Mouse (Mus musculus) 3134 (cell line): ENCODE data around the gene Trpv1.

Experiments
- DNase-seq: peaks from one replicate; pipeline ENCODE4 v3.0.0-alpha.2; 2011; ENCODE audit warnings: low spot score; ENCODE audit not compliant: insufficient read length; ENCODE audit errors: extremely low read depth

Gene Trpv1

DNA sequence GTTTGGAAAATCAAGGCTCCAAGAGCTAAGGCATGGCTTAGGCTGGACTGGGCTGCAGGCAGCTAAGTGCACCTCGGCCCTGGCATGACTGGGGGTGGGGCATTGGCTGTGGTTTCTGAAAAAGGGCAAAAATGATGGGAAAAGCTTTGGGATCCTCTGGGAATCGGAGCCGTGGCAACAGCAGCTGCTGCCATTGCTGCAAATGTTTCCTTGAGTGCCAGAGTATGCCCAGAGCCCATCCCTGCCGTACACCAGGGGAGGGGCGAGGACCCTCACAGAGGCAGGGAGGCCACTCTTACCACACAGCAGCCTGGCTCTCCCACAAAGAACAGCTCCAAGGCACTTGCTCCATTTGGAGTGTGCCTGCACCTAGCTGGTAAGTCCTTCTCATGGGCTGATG is at the start of gene Trpv1:
Gene Trpv1 (plus strand): TSS at position 301 of the 400 bp plus-strand sequence.
- no peak for DNase-seq

DNA sequence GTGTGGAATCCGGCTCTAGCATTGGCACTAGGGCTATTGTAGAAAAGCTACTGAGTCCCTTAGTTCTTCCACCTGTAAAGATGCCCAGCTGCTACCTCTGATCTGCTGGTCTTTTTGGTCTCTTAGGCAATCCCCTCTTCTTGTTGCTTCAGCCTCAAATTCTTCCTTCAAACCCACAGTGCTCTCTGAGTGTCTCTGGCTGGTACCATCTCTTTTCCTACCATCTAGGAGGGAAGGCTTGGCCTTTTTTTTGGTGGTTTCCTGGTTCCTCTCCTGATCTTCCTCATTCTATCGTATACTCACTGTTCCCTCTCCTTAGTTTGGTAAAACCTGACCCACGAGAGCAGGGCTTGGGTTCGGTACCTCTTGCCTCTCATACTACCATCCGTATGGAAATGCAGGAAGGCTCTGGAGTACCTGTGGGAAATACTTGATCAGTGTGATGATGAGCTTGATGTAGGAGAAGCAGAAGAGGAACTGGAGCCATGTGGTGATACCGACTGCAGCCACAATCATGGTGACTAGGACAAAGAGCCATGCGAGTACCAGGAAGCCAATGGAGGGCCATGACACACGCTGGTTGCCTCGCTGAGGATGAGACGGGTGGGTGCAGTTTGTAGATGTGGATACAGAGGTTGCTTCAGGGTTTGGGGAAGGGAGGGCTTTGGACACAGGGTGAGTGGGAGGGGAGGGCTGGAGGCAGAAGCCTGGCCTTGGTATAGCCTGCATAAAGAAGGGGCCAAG is 48.0 kb upstream of the Trpv1 start:
- no peak for DNase-seq

DNA sequence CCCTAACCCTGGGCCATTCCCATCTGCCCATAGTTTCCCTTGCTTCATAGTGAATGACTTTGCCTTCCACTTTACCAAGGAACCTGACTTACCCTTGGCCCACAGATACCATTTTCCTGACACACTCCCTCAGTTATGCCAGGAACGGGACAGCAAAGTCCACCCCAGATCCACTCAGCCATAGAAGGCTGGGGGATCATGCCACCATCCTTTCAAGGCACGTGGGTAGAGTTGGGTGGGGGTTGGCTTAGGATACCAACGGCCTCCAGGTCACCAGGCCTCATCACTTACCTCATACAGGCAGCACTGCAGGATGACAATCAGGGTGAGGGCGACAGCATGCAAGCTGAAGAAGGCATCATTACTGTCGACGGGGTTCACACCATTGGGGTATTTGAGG is 46.9 kb upstream of the Trpv1 start:
- DNase-seq, result no peak

DNA sequence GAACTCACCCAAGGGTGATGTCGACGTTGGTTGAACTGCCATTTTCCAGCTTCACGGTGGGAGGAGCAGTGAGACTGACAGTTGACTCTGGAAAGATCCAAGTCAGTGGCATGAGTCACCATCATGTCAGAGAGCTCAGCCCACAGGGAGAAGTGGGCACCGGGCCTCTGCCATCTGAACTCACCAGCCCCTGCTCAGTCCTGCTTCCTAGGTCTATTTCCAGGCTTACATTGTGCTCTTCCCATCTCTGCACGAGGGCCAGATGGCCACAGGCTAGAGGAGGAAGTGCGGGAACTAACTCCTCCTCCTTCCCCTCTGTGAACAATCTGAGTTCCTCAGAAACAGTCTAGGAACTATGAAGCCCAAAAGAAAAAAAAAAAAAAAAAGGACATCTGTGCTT is 41.0 kb upstream of the Trpv1 start:
- peak; percentile 67 for DNase-seq

GRCm38 (mm10) chr11:73194444-73194843 is 39.6 kb upstream of the Trpv1 start:
- no peak for DNase-seq

DNA sequence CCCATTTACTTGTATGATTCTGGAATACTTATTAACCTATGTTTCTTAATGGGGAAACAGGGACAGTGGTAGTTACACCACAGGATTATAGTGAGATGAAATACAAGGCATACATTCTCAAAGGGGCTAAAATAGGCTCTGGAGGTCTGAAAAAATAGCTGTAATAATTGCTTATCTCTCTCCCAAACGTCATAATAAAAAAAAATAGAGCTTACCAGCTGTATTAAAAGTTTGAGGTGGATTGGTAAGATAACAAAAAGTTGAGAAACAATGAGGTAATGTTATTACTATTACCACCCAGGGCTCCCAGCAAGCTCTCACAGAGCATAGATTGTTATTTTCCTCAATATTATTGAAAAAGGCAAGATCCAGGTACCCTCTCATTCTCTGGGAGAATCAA is 35.9 kb upstream of the Trpv1 start:
- no peak for DNase-seq

DNA sequence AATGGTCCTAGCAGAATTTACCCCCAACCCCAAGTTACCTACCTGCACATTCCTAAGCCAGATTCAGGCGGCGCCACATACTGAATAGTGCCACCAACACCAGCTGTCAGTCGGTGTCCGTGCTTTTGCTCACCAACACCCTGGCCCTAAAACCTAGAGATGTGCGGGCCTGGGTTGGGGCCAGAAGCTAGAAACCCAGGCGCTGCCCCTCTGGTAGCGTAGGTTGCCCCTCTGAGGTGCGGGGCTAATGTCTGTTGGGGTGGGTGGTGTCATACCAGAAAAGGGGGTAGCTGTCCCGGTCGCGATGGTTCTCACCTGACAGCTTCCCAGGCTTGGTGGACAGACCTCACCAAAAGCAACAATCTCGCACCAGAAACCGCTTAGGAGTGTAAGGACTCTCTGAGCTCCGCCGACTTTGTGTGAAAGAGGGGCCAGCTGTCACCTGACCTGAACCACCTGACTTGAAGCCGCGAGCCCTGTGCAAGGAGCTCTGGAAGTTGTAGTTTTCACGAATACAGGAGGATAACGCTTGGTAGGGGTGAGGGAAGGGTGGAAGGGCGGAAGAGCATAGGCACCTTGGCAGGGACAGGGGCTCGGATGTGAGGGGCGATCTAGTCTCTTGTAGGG is 35.4 kb upstream of the Trpv1 start, which contains the start of gene Ctns:
Gene Ctns (minus strand): TSS at position 440 of the 627 bp plus-strand sequence.
- peak; percentile 87 for DNase-seq

DNA sequence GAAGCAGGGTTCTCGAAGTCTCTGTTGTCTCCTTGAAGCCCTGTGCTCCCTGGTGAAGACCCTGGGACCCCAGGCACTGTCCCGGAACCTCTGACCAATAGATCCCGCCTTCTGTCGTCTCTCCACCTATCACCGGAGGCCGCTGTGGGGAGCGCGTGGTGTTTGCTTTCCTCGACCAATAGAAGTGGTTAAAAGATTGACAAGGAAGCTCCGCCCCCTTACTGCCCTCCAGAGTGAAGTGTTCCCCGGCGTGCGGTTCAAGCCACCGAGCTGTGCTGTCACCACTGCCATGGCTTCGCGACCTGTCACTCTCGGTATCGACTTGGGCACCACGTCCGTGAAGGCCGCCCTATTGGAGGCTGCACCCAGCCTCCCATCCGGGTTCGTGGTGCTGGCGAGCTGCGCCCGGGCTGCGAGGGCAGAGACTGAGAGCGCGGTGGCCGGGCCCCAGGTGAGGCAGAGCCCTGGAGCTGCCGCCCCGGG is 34.8 kb upstream of the Trpv1 start, which contains the start of gene Shpk:
Gene Shpk (plus strand): TSS at position 231 of the 483 bp plus-strand sequence.
- DNase-seq, result peak; percentile 89

DNA sequence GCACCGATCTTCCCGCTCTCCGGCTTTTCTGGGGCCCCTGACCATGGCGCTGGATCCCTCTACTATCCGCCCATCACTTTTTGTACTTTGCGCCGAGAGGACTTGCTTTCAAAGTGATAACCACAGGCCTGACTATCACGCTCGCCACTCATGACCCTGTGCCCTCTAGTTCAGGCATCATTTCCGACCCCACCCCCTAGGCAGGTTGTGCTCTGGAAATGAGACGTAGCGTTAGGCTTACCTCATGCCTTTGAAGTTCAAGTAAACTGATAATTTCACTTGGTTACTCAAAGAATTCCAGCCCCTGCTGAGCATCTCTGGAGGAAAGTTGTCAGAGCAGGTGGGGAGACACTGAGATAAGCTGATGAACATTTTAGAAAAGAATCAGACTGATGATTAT is 34.2 kb upstream of the Trpv1 start:
- DNase-seq, result no peak

GRCm38 (mm10) chr11:73201021-73201420 is 33.1 kb upstream of the Trpv1 start:
- DNase-seq, result no peak

- DNase-seq, result no peak
Measured at GRCm38 (mm10) chr11:73201597-73201996, 32.5 kb upstream of the Trpv1 start.

GRCm38 (mm10) chr11:73203895-73204294 is 30.2 kb upstream of the Trpv1 start:
- DNase-seq, result peak; percentile 34

- DNase-seq, result no peak
Measured at GRCm38 (mm10) chr11:73205194-73205593, 28.9 kb upstream of the Trpv1 start.

GRCm38 (mm10) chr11:73207621-73208020 is 26.5 kb upstream of the Trpv1 start:
- no peak for DNase-seq

GRCm38 (mm10) chr11:73213956-73214355 is 20.1 kb upstream of the Trpv1 start:
- DNase-seq, result no peak

- no peak for DNase-seq
Measured at GRCm38 (mm10) chr11:73219671-73220070, 14.4 kb upstream of the Trpv1 start.

- no peak for DNase-seq
Measured at GRCm38 (mm10) chr11:73220651-73221050, 13.4 kb upstream of the Trpv1 start.

- no peak for DNase-seq
Measured at GRCm38 (mm10) chr11:73222846-73223245, 11.2 kb upstream of the Trpv1 start.

DNA sequence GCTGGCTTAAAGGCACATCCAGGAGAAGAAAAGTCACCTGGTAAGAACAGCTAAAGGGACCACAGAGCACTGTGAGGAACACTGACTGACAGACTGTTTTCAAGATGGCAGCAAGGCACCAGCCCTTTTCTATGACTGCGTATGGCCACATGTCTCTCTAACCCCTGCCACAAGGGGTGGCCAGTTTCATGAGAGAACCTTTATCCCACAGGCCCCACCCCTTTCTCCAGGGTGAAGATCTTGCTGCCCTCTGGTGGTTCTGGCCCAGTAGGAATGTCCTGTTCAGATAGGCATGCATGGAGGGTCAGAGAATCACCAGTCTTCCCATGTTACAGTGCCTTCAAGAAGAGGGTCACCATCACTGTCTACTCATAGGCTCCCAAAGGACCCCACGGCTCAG is 10.1 kb upstream of the Trpv1 start:
- no peak for DNase-seq

- no peak for DNase-seq
Measured at GRCm38 (mm10) chr11:73225856-73226255, 8.2 kb upstream of the Trpv1 start.

GRCm38 (mm10) chr11:73228881-73229280 is 5.2 kb upstream of the Trpv1 start:
- DNase-seq, result no peak

- DNase-seq, result no peak
Measured at GRCm38 (mm10) chr11:73230081-73230480, 4.0 kb upstream of the Trpv1 start.
